Mouse (Mus musculus) liver, adult 2 months (tissue): ENCODE data around the gene Slc9a1.

Source experiments
- CTCF ChIP-seq: fragments of 200-500 bp; IDR thresholded peaks from 2 replicates; pipeline ENCODE4 v1.5.1; 2011; ENCODE audit warnings: low read depth, low read length, control low read depth
- POLR2A ChIP-seq: fragments of 200-500 bp; IDR thresholded peaks from 2 replicates; pipeline ENCODE4 v1.6.1; 2011; ENCODE audit warnings: low read length, control low read depth; ENCODE audit not compliant: insufficient read depth; ENCODE audit errors: extremely low read depth

GRCm38 (mm10) chr4:133330296-133330695, 39.2 kb upstream of the Slc9a1 start:
- TF ChIP-seq POLR2A, result no peak
- TF ChIP-seq CTCF, result no peak
